Mouse (Mus musculus) layer of hippocampus, postnatal 14 days (tissue): ENCODE data around the gene Zswim5. TPM values are rescaled to one million over a fixed set of nuclear protein-coding genes. Genes with fewer than 3 reads are reported as not detected.

ENCODE experiments used
- DNase-seq, 2 experiments: peaks; one replicate each; pipeline ENCODE4 v3.0.0; 2021 to 2022; ENCODE audit warnings: low spot score in 2 of 2, mixed read lengths in 1 of 2
- total RNA-seq, 2 experiments: library from RNA; stranded (reverse); gene quantifications; 2 replicates each; pipeline ENCODE4 v1.2.3; 2021

The Zswim5 gene
- total RNA-seq, 2 experiments from 2014 or later: 12.2 to 15.8 TPM

DNA sequence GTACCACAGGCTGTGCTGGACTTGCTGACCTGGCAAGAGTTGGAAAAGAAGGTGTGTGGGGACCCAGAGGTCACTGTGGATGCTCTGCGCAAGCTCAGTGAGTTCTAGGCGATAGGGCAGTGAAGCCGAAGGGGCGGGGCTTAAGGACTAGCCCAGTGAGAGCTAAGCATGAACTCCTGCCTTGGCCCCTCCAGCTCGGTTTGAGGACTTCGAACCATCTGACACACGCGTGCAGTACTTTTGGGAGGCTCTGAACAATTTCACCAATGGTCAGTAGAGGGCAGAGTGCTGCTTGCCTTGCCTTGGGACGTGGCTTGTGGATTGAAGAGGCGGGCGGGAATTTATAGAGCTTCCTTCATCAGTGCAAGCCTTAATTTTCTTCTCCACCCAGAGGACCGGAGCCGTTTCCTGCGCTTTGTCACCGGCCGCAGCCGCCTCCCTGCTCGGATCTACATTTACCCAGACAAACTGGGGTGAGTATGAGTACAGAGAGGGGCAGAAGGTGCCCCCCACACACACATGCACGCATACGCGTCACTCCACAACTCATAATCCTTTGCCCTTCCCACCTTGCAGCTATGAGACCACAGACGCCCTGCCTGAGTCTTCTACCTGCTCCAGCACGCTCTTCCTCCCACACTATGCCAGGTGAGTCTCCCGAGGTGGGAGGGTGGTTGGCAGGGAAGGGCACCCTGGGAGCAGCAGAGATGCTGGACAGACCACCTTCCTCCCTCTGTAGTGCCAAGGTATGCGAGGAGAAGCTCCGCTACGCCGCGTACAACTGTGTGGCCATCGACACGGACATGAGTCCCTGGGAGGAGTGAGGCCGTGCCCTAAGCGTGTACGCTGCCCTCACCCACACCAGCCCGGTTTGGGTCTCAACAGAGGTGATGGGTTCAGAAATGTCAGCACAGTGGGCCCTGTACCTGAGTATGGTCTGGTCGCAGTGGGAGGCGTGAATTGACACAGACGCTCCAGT lies 125.7 kb downstream of the Zswim5 start:
- peak in 1 of 2 experiments; percentile 65 for DNase-seq

DNA sequence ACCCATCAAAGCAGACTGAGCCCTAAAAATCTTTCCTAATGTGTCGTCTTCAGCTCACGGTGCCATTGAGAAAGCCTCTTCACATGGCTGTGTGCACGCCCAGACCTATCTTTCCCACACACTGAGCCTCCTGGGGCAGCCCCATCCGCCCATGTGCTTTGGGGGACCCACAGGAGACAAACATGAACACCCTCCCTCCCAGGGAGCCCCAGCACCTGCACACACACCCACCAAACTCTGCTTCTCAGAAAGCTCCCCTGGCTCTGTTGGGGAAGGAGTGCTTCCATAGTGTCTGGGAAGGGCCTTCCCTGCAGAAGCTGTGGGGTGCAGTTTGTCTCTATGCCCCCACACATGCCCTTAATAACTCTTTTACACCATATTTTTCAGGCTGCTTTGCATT lies 127.5 kb downstream of the Zswim5 start:
- DNase-seq: no peak

DNA sequence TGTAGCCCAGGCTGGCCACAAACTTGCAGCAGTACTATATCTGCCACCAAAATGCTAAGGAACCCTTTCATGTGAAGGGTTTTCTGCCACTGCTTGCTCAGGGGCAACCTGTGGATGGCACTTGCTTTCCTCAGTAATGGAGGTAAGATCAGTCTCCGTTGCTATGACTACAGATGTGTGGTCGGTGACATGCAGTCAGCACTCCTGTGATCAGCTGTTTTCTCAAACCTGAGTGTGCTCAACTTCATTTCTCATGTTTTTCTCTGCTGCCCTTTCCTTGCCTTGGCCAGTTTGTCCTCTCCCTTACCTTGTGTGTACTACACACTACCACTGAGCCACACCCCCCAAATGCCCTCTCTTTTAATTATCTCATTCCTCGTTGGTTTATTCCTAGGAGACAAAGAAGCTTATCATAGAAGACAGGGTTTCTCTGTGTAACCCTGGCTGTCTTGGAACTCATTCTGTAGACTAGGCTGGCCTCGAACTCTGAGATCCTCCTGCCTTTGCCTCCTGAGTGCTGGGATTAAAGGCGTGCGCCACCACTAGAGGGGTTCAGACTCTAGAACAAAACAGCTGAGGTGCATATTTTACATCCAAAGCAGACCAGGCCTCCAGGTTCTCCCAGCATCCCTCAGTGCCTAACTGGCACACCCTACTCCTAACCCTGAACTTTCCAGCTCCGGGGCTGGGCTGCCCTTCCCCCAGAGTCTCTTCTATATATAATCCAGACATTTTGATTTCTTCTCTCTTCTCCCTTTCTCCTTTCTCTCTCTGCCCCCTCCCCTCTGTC lies 128.6 kb downstream of the Zswim5 start:
- DNase-seq: no peak

DNA sequence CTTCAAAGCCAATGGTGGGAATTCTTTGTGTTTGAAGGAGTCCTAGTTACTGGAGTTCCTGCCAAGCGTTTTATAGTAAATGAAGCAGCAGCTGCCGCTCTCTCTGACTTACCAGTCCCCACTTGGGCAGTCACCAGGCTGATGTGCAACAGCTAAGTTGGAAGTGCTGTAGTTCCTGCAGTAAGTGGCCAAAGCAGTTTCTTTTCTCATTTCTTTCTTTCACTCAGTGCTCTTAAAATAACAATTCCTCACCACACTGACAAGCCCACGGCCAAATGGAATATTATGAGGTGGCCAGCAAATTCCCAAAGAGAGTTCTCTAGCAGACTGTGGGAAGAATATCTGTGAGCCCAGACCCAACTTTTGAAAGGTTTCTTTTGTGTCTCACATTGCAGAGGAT lies 129.9 kb downstream of the Zswim5 start:
- DNase-seq: no peak

DNA sequence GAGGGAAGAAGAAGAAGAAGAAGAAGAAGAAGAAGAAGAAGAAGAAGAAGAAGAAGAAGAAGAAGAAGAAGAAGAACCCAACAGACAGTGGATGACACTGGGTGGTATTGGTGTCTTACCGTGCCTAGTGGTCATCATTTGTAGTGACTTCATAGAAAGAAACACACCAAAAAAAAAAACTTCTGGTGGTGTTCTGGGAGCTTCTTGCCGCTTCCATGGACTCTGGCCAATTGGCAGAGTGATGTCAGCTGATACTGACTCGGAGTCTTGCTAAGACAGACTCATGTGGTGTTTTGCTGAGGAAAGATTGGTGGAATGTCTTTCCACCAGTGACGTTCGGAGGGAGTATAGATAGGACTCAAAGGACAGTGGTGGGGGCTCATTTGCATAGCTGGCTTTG lies 133.1 kb downstream of the Zswim5 start:
- DNase-seq: no peak

DNA sequence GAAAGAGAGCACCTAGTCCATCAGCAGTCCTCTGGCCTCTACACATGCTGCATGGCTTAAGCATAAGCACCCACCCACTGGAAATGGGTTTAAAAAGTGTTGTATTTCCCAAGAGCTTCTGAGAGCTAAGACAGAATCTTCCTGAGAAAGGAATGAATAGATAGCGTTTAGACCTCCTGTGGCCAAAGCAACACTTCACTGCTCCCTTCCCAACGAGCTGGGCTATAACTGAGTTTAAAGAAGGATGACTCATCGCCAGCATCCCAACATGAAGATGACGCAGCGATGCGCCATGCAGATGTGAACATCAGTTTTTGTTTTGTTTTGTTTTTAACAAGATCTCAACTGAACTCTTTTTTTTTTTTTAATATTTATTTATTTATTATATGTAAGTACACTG lies 136.4 kb downstream of the Zswim5 start:
- DNase-seq: no peak

DNA sequence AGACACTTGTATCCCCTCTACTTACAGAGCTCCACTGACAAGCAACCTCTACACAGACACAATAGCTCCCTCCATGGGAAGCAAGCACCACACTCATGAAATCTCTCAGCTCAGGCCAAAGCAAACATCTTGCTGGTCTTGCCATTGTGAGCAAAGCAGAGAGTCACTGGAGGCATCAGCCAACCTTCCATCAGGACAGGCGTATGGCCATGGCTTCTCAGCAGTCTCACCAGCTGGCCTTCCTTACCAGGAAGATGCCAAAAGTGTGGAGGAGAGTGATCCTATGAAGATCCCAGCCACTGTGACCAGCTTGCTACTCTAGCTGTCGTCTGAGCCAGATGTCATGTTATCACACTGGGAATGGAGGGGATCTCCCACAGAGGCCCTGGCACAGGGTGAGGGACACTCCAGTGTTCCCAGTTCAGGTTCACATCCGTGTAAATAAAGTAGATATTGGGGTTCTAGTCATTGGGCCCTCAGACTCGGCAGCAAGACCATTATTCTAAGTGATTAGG lies 137.8 kb downstream of the Zswim5 start:
- no peak for DNase-seq

DNA sequence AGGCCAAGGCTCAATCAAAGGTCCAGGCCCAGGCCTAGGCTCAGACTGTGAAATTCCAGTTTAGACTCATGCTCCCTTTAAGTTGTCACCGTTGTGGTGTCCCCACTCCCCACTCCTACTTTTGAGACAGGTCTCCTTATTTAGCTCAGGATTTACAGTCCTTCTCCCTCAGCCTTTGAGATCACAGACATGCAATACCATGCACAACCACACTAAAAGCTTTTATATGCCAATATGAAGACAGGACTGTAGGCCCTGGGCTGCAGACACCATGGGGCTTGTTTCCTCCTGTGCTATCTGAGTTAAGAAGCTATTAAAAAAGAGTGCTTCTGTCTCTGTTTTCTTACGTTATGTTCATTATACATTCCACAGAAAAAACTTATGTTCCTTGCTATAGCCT lies 140.6 kb downstream of the Zswim5 start:
- no peak for DNase-seq

DNA sequence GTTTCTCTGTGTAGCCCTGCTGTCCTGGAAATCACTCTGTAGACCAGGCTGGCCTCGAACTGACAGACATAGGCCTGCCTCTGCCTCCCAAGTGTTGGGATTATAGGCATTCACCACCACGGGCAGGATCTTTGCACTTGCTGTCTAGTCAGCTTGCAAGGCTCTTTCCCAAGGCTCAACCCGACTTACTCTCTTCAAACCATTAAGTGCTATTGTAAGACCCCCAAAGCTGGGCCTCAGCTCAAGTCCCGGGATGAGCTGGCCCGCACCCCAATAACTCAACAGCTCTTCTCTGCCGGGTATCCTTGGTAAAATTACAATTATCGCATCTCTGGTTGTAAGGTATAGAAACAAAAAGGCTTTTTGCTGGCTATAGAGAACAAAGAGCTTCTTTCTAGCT lies 141.2 kb downstream of the Zswim5 start:
- no peak for DNase-seq

DNA sequence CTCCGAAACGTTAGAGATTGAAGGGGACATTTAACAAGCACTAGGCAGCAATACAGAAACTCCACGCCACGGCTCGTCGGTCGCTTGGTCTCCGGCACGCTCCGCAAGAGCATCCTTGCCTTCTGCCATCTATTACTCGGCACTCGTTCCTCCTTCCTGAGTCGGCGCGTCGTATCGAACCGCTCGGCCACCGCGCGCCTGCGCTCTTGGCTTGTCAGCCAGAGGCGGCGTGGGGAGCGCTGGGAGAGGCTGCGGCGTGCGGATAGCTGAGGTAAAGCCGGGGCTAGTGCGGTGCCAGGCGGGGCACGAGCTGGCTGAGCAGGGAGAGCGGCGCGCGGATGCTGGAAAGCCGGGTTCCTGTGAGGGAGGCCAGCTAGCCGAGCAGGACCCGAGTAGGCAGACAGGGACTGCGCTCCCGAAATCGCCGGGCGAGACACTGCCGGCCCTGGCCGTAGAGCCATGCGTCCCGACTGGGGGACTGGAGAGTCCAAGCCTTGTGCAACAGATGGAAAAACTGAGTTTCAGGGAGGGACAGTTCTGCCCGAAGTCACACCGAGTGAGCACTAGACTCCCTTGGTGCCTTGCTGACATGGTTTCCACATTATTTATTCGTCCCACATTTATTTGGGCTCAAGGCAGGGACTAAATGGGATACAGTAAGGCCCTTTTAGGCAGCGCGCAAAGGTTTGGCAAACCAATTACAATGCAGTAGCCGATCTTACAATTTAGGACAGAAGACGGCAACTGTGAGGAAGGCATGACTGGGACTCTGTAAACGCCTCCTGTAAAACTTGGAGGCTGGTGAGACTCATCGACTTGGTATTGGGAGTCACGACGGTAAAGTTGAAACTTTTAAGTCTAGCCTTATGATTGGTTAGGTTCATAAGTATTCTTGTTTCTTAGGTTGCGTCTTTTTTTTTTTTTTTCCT lies 142.3 kb downstream of the Zswim5 start, which contains the start of gene Eif2b3:
Eif2b3 (plus strand) TSS at position 197 of the 929 bp plus-strand sequence.
- peak; percentile 82 to 92 for DNase-seq

DNA sequence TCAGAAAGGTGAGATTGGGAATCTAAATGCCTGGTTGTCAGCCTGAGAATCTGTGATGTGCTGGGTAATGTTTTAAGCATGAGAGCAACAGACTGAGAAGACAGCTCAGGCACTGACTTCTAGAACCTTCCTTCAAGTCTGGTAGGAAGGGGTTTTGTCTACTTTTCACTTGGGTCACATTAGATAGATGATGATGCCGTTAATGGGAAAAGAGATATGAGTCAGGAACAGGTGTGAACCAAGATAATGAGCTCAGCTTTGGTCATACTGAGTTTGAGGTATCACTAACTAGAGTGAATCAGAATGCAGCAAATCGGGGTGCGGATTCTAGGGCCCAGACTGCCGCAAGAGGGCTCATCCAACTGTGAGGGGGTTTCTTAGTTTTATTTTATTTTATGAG lies 146.3 kb downstream of the Zswim5 start:
- no peak for DNase-seq

DNA sequence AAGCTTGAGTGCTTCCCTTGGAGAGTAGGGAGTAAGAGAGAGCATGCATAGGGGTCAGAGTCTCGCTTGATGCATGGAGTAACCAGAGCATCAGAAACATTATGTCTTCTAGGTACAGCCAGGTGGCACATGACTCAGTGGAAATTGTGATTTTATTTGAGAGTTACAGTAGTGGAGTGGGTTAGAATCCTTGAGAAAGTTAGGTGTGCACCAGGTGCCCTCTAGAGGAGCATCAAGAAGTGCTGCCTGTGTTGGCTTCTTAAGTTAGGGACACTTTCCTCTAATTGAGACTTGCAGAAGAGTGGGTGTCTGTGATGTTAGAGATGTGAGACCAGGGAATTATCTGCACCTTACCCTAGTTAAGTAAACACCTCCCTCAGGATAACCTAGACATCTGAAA lies 153.9 kb downstream of the Zswim5 start:
- DNase-seq: no peak

Other genes starting within 250 kb of the Zswim5 start
- 10 to 100 TPM; 44.4 to 50.5 TPM for gene Nasp, start 249.4 kb upstream of the Zswim5 start, total RNA-seq
- 100 to 1,000 TPM; 474 to 484 TPM for gene Akr1a1, start 225.7 kb upstream of the Zswim5 start, total RNA-seq
- 100 to 1,000 TPM; 185 to 195 TPM for gene Prdx1, start 191.8 kb upstream of the Zswim5 start, total RNA-seq
- gene Mmachc, start 169.0 kb upstream of the Zswim5 start, total RNA-seq: 10 to 100 TPM; 16.0 to 19.0 TPM
- gene Ccdc163, start 168.9 kb upstream of the Zswim5 start, total RNA-seq: 1 to 10 TPM; 2.9 to 4.5 TPM
- 1 to 10 TPM; 5.2 to 5.4 TPM for gene Tesk2, start 156.4 kb upstream of the Zswim5 start, total RNA-seq
- gene Toe1, start 69.7 kb upstream of the Zswim5 start, total RNA-seq: 10 to 100 TPM; 12.2 to 13.8 TPM
- 1 to 10 TPM; 2.6 to 3.4 TPM for gene Mutyh, start 69.7 kb upstream of the Zswim5 start, total RNA-seq
- 1 to 10 TPM; 3.3 to 3.7 TPM for gene Hpdl, start 55.7 kb upstream of the Zswim5 start, total RNA-seq
- 10 to 100 TPM; 49.3 to 60.5 TPM for gene Urod, start 117.0 kb downstream of the Zswim5 start, total RNA-seq
- gene Hectd3, start 117.9 kb downstream of the Zswim5 start, total RNA-seq: 10 to 100 TPM; 43.4 to 43.5 TPM
- gene Eif2b3, start 142.0 kb downstream of the Zswim5 start, total RNA-seq: 10 to 100 TPM; 22.3 to 23.8 TPM
- 1 to 10 TPM; 1.9 to 3.6 TPM for gene Ptch2, start 218.7 kb downstream of the Zswim5 start, total RNA-seq
- 1 to 10 TPM; 9.4 to 9.9 TPM for gene Btbd19, start 248.3 kb downstream of the Zswim5 start, total RNA-seq
- gene Tctex1d4, start 249.4 kb downstream of the Zswim5 start, total RNA-seq: 1 to 10 TPM in 1 of 2 experiments, under 1 TPM in 1; 0.95 to 2.3 TPM